Mouse (Mus musculus): ENCODE measurements around the gene Trnau1ap. TPM values are rescaled to one million over a fixed set of nuclear protein-coding genes. Genes with fewer than 3 reads are reported as not detected.

Trnau1ap gene
- polyA plus RNA-seq, 1 experiment from 2014 or later = 79.5 TPM

Other genes starting within 250 kb of the Trnau1ap start
- gene Oprd1, start 185.1 kb downstream of the Trnau1ap start, polyA plus RNA-seq (2014; fragmentation: Nextera tagmentation; extraction: Ambion mirVana) = 0.09 and 0.30 TPM in 2 replicates
- 104 and 133 TPM in 2 replicates for gene Ythdf2, start 117.2 kb downstream of the Trnau1ap start, polyA plus RNA-seq (2014; fragmentation: Nextera tagmentation; extraction: Ambion mirVana)
- gene Gmeb1, start 67.9 kb downstream of the Trnau1ap start, polyA plus RNA-seq (2014; fragmentation: Nextera tagmentation; extraction: Ambion mirVana) = 29.7 and 41.0 TPM in 2 replicates
- 42.7 and 46.6 TPM in 2 replicates for gene Taf12, start 55.2 kb downstream of the Trnau1ap start, polyA plus RNA-seq (2014; fragmentation: Nextera tagmentation; extraction: Ambion mirVana)
- gene Rab42, start 26.2 kb downstream of the Trnau1ap start, polyA plus RNA-seq (2014; fragmentation: Nextera tagmentation; extraction: Ambion mirVana) = 2.4 and 3.5 TPM in 2 replicates
- 63.6 and 66.2 TPM in 2 replicates for gene Rcc1, start 24.1 kb upstream of the Trnau1ap start, polyA plus RNA-seq (2014; fragmentation: Nextera tagmentation; extraction: Ambion mirVana)
- gene Phactr4, start 93.0 kb upstream of the Trnau1ap start, polyA plus RNA-seq (2014; fragmentation: Nextera tagmentation; extraction: Ambion mirVana) = 22.3 and 31.8 TPM in 2 replicates
- gene Med18, start 134.4 kb upstream of the Trnau1ap start, polyA plus RNA-seq (2014; fragmentation: Nextera tagmentation; extraction: Ambion mirVana) = 19.3 and 24.5 TPM in 2 replicates
- 12.4 and 15.4 TPM in 2 replicates for gene Sesn2, start 181.0 kb upstream of the Trnau1ap start, polyA plus RNA-seq (2014; fragmentation: Nextera tagmentation; extraction: Ambion mirVana)
- gene Atpif1, start 204.1 kb upstream of the Trnau1ap start, polyA plus RNA-seq (2014; fragmentation: Nextera tagmentation; extraction: Ambion mirVana) = 1,253 and 1,671 TPM in 2 replicates
- 176 and 238 TPM in 2 replicates for gene Dnajc8, start 206.0 kb upstream of the Trnau1ap start, polyA plus RNA-seq (2014; fragmentation: Nextera tagmentation; extraction: Ambion mirVana)
- 0.23 and 0.47 TPM in 2 replicates for gene Ptafr, start 234.5 kb upstream of the Trnau1ap start, polyA plus RNA-seq (2014; fragmentation: Nextera tagmentation; extraction: Ambion mirVana)

Data from kidney, embryonic 14.5 days (tissue).